Mouse (Mus musculus): ENCODE results near the gene Arhgef10l.
"Not testable (repeated sequence)": the region's sequence is repeated elsewhere in the genome, so short reads cannot be mapped to it uniquely, and the experiment has no call there.

The Arhgef10l gene

GRCm38 (mm10) chr4:140569394-140569793 is 96.4 kb downstream of the Arhgef10l start:
- no peak for DNase-seq (ENCODE audit: low spot score)

- no peak for DNase-seq (ENCODE audit: low spot score)
Measured at GRCm38 (mm10) chr4:140567911-140568480, 97.8 kb downstream of the Arhgef10l start.

GRCm38 (mm10) chr4:140566785-140567184 is 99.0 kb downstream of the Arhgef10l start:
- DNase-seq (ENCODE audit: low spot score), result no peak

GRCm38 (mm10) chr4:140564459-140564858 is 101.4 kb downstream of the Arhgef10l start:
- not testable (repeated sequence) for DNase-seq (ENCODE audit: low spot score)

GRCm38 (mm10) chr4:140562461-140563178 is 103.2 kb downstream of the Arhgef10l start:
- no peak for DNase-seq (ENCODE audit: low spot score)

GRCm38 (mm10) chr4:140561744-140562143 is 104.1 kb downstream of the Arhgef10l start:
- DNase-seq (ENCODE audit: low spot score), result no peak

GRCm38 (mm10) chr4:140559862-140560261 is 106.0 kb downstream of the Arhgef10l start:
- no peak for DNase-seq (ENCODE audit: low spot score)

GRCm38 (mm10) chr4:140558193-140558592 is 107.6 kb downstream of the Arhgef10l start:
- no peak for DNase-seq (ENCODE audit: low spot score)

- no peak for DNase-seq (ENCODE audit: low spot score)
Measured at GRCm38 (mm10) chr4:140556561-140556960, 109.3 kb downstream of the Arhgef10l start.

- DNase-seq (ENCODE audit: low spot score), result peak; percentile 55
Measured at GRCm38 (mm10) chr4:140555273-140555672, 110.5 kb downstream of the Arhgef10l start.

- no peak for DNase-seq (ENCODE audit: low spot score)
Measured at GRCm38 (mm10) chr4:140554552-140554951, 111.3 kb downstream of the Arhgef10l start.

- DNase-seq (ENCODE audit: low spot score), result no peak
Measured at GRCm38 (mm10) chr4:140551766-140552165, 114.0 kb downstream of the Arhgef10l start.

- DNase-seq (ENCODE audit: low spot score), result no peak
Measured at GRCm38 (mm10) chr4:140550670-140551069, 115.1 kb downstream of the Arhgef10l start.

GRCm38 (mm10) chr4:140549975-140550374 is 115.8 kb downstream of the Arhgef10l start:
- DNase-seq (ENCODE audit: low spot score), result no peak

- peak; percentile 59 for DNase-seq (ENCODE audit: low spot score)
Measured at GRCm38 (mm10) chr4:140547488-140547887, 118.3 kb downstream of the Arhgef10l start.

- DNase-seq (ENCODE audit: low spot score), result peak; percentile 43
Measured at GRCm38 (mm10) chr4:140539125-140539524, 126.7 kb downstream of the Arhgef10l start.

GRCm38 (mm10) chr4:140537561-140538021 is 128.2 kb downstream of the Arhgef10l start:
- no peak for DNase-seq (ENCODE audit: low spot score)

- DNase-seq (ENCODE audit: low spot score), result no peak
Measured at GRCm38 (mm10) chr4:140535323-140535722, 130.5 kb downstream of the Arhgef10l start.

GRCm38 (mm10) chr4:140532270-140532669 is 133.5 kb downstream of the Arhgef10l start:
- no peak for DNase-seq (ENCODE audit: low spot score)

GRCm38 (mm10) chr4:140531024-140531423 is 134.8 kb downstream of the Arhgef10l start:
- DNase-seq (ENCODE audit: low spot score), result no peak

GRCm38 (mm10) chr4:140529735-140530134 is 136.1 kb downstream of the Arhgef10l start:
- DNase-seq (ENCODE audit: low spot score), result no peak

GRCm38 (mm10) chr4:140528443-140528842 is 137.4 kb downstream of the Arhgef10l start:
- no peak for DNase-seq (ENCODE audit: low spot score)

- DNase-seq (ENCODE audit: low spot score), result no peak
Measured at GRCm38 (mm10) chr4:140525674-140526177, 140.1 kb downstream of the Arhgef10l start.

Data from ovary, postnatal 36 days (tissue).